Mouse (Mus musculus): ENCODE results near the gene Slc25a44. TPM values are rescaled to one million over a fixed set of nuclear protein-coding genes. Genes with fewer than 3 reads are reported as not detected.
A peak's percentile ranks its signal among the peaks of the same experiment; 100 is the strongest.
"Not testable (repeated sequence)": the region's sequence is repeated elsewhere in the genome, so short reads cannot be mapped to it uniquely, and the experiment has no call there.

Slc25a44 gene
- polyA plus RNA-seq, 1 experiment from 2014 or later, result 19.2 TPM

DNA sequence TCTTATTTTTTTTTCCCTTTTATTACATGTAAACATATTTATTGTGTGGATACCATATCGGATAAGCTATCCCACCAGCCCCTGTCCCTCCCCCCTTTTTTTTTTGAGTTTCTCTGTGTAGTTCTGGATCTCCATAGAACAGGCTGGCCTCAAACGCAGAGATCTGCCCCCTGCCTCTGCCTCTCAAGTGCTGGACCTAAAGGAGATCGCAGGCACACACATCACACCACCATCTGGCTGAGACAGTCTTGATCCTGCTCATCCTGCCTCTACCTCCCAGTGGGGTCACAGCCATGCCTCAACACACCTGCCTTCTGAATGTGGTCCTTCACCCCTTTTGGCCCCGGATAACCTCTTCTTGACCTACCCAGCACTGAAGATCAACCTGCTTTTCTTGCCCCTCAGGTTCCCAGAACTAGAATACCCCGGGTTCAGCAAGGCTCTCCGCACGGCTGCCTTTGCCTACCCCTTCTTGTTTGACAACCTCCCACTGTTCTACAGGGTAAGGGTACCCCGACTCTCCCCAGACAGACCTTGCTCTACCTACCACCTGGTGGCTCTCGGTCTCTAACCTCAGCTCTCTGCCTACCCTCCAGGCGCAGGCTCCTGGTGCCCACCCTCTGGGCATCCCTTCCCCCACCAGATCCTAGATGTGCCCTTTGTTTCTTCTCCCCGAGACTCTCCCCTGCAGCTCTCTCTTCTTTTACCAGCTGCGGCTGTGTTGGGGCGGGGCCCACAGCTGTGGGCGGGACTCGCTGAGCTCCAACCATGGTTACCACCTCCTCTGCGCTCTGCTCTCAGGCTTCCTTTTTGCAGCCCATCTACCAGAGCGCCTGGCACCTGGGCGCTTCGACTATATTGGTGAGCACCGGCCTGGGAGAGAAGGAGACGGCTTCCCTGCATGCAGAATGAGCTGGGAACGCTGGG is 43.3 kb downstream of the Slc25a44 start:
- ATAC-seq (replicated peaks; ENCODE audit: insufficient number of reproducible peaks, low FRiP score, low TSS enrichment, low read depth) (peak; percentile 67), DNase-seq (ENCODE audit: low spot score) (peak; percentile 74)
- H3K4me3 ChIP-seq (ENCODE audit: low read depth, low read length); H3K9me3 ChIP-seq (replicated peaks; ENCODE audit: control insufficient read depth, low read length); H3K36me3 ChIP-seq (replicated peaks; ENCODE audit: control insufficient read depth, insufficient read depth, low read depth, low read length); H3K4me1 ChIP-seq (ENCODE audit: control insufficient read depth, insufficient read depth, low read length); H3K27ac ChIP-seq (replicated peaks; ENCODE audit: low read depth, low read length); H3K27me3 ChIP-seq (ENCODE audit: control insufficient read depth, insufficient read depth, low read length): not testable (repeated sequence)
- WGBS, result 10% methylated on average over 17 of the region's 22 CpGs
- H3K4me2 ChIP-seq (ENCODE audit: low read depth, low read length), result peak overlapping the region; percentile 45
- H3K9ac ChIP-seq (replicated peaks; ENCODE audit: low read length), result 0 out of 2 replicates have a peak overlapping the region, but pooled peaks have one; percentile 37

DNA sequence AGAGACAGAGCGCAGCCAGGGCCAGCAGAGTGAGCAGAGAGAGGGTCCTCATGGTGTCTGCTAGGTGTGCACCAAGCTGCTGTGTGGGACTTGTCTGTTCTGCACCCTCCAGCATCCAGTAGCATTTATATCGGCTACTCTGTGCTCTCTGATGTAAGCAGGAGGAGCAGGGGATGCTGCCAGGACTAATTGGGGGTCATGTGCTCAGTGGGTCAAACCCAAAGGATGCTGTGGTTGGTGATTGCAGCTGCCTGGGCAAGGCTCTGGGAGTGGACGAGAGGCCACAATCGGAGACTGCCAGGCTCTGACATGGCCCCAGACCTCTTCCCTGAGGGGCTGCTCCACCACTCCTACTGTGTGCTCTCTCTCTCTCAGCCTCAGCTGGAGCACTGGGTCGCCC is 46.3 kb downstream of the Slc25a44 start, which contains the start of gene Bglap2:
TSS of gene Bglap2 (minus strand) at position 101 of the 400 bp plus-strand sequence.
- not testable (repeated sequence) for H3K36me3 ChIP-seq (replicated peaks; ENCODE audit: control insufficient read depth, insufficient read depth, low read depth, low read length); H3K9me3 ChIP-seq (replicated peaks; ENCODE audit: control insufficient read depth, low read length); ATAC-seq (replicated peaks; ENCODE audit: insufficient number of reproducible peaks, low FRiP score, low TSS enrichment, low read depth); H3K4me1 ChIP-seq (ENCODE audit: control insufficient read depth, insufficient read depth, low read length); H3K9ac ChIP-seq (replicated peaks; ENCODE audit: low read length); H3K4me3 ChIP-seq (ENCODE audit: low read depth, low read length); DNase-seq (ENCODE audit: low spot score); H3K27me3 ChIP-seq (ENCODE audit: control insufficient read depth, insufficient read depth, low read length); H3K27ac ChIP-seq (replicated peaks; ENCODE audit: low read depth, low read length); H3K4me2 ChIP-seq (ENCODE audit: low read depth, low read length)
- WGBS, result 75% methylated on average over 4 of the region's 5 CpGs

DNA sequence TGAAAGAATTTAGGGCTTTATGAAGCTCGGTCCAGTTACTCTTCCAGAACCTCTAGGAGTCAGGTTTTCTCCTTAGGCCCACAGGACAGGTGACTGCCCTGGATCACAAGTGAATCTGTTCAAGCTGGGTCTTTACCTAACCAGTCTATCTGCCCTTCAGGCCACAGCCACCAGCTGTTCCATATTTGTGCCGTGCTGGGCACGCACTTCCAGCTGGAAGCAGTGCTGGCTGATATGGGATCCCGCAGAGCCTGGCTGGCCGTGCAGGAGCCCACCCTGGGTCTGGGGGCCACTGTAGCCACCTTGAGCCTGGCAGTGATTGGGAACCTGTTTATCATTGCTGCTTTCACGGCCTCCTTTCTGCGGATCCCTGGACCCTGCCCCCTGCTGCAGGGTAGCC is 48.3 kb downstream of the Slc25a44 start:
- DNase-seq (ENCODE audit: low spot score), result peak; percentile 40

DNA sequence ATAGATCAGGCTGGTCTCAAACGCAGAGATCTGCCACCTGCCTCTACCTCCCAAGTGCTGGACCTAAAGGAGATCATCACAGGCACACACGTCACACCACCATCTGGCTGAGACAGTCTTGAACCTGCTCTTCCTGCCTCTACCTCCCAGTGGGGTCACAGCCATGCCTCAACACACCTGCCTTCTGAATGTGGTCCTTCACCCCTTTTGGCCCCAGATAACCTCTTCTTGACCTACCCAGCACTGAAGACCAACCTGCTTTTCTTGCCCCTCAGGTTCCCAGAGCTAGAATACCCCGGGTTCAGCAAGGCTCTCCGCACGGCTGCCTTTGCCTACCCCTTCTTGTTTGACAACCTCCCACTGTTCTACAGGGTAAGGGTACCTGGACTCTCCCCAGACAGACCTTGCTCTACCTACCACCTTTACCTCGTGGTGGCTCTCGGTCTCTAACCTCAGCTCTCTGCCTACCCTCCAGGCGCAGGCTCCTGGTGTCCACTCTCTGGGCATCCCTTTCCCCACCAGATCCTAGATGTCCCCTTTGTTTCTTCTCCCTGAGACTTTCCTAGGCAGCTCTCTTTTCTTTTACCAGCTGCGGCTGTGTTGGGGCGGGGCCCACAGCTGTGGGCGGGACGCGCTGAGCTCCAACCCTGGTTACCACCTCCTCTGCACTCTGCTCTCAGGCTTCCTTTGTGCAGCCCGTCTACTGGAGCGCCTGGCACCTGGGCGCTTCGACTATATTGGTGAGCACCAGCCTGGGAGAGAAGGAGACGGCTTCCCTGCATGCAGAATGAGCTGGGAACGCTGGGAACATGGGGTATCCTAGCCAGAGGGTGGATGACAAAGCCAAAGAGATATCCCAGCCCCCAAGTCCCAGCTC is 49.0 kb downstream of the Slc25a44 start:
- ATAC-seq (replicated peaks; ENCODE audit: insufficient number of reproducible peaks, low FRiP score, low TSS enrichment, low read depth) (peak; percentile 87), DNase-seq (ENCODE audit: low spot score) (peak; percentile 74)
- H3K27ac ChIP-seq (replicated peaks; ENCODE audit: low read depth, low read length); H3K4me1 ChIP-seq (ENCODE audit: control insufficient read depth, insufficient read depth, low read length); H3K9me3 ChIP-seq (replicated peaks; ENCODE audit: control insufficient read depth, low read length); H3K36me3 ChIP-seq (replicated peaks; ENCODE audit: control insufficient read depth, insufficient read depth, low read depth, low read length); H3K27me3 ChIP-seq (ENCODE audit: control insufficient read depth, insufficient read depth, low read length): not testable (repeated sequence)
- H3K9ac ChIP-seq (replicated peaks; ENCODE audit: low read length), result peak overlapping the region; percentile 22; the same call in 1 of the 2 replicates
- WGBS, result 12% methylated on average over 17 of the region's 19 CpGs
- H3K4me2 ChIP-seq (ENCODE audit: low read depth, low read length), result peak overlapping the region; percentile 39
- peak overlapping the region; percentile 5; the same call in 1 of the 2 replicates for H3K4me3 ChIP-seq (ENCODE audit: low read depth, low read length)

More for the DNA sequence above, 48.3 kb downstream of the Slc25a44 start:
- H3K27ac ChIP-seq (replicated peaks; ENCODE audit: low read depth, low read length); ATAC-seq (replicated peaks; ENCODE audit: insufficient number of reproducible peaks, low FRiP score, low TSS enrichment, low read depth); H3K4me3 ChIP-seq (ENCODE audit: low read depth, low read length); H3K36me3 ChIP-seq (replicated peaks; ENCODE audit: control insufficient read depth, insufficient read depth, low read depth, low read length); H3K9ac ChIP-seq (replicated peaks; ENCODE audit: low read length); H3K4me1 ChIP-seq (ENCODE audit: control insufficient read depth, insufficient read depth, low read length); H3K9me3 ChIP-seq (replicated peaks; ENCODE audit: control insufficient read depth, low read length); H3K27me3 ChIP-seq (ENCODE audit: control insufficient read depth, insufficient read depth, low read length): not testable (repeated sequence)
- peak overlapping the region; percentile 39 for H3K4me2 ChIP-seq (ENCODE audit: low read depth, low read length)
- 11% methylated on average over 5 of the region's 7 CpGs for WGBS

- H3K9me3 ChIP-seq (replicated peaks; ENCODE audit: control insufficient read depth, low read length); H3K4me1 ChIP-seq (ENCODE audit: control insufficient read depth, insufficient read depth, low read length); H3K9ac ChIP-seq (replicated peaks; ENCODE audit: low read length); ATAC-seq (replicated peaks; ENCODE audit: insufficient number of reproducible peaks, low FRiP score, low TSS enrichment, low read depth); H3K36me3 ChIP-seq (replicated peaks; ENCODE audit: control insufficient read depth, insufficient read depth, low read depth, low read length); H3K4me2 ChIP-seq (ENCODE audit: low read depth, low read length); H3K4me3 ChIP-seq (ENCODE audit: low read depth, low read length); H3K27me3 ChIP-seq (ENCODE audit: control insufficient read depth, insufficient read depth, low read length); DNase-seq (ENCODE audit: low spot score); H3K27ac ChIP-seq (replicated peaks; ENCODE audit: low read depth, low read length): not testable (repeated sequence)
- WGBS, result 93% methylated on average over 9 of the region's 9 CpGs
Measured at GRCm38 (mm10) chr3:88372643-88373042, 52.3 kb downstream of the Slc25a44 start, which contains the start of gene Bglap3. Bglap3 (minus strand) TSS chr3:88372743.

DNA sequence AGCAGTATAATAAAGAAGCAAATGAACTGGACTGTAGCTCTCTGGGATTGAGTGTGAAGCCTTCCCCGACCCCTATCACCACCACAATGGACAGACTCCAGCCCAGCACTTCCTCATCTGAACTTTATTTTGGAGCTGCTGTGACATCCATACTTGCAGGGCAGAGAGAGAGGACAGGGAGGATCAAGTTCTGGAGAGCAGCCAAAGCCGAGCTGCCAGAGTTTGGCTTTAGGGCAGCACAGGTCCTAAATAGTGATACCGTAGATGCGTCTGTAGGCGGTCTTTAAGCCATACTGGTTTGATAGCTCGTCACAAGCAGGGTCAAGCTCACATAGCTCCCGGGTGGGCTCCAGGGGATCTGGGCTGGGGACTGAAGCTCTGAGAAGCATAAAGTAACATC is 56.4 kb downstream of the Slc25a44 start:
- not testable (repeated sequence) for H3K4me1 ChIP-seq (ENCODE audit: control insufficient read depth, insufficient read depth, low read length); H3K4me2 ChIP-seq (ENCODE audit: low read depth, low read length); ATAC-seq (replicated peaks; ENCODE audit: insufficient number of reproducible peaks, low FRiP score, low TSS enrichment, low read depth); H3K4me3 ChIP-seq (ENCODE audit: low read depth, low read length); H3K36me3 ChIP-seq (replicated peaks; ENCODE audit: control insufficient read depth, insufficient read depth, low read depth, low read length); DNase-seq (ENCODE audit: low spot score); H3K9me3 ChIP-seq (replicated peaks; ENCODE audit: control insufficient read depth, low read length); H3K9ac ChIP-seq (replicated peaks; ENCODE audit: low read length); H3K27ac ChIP-seq (replicated peaks; ENCODE audit: low read depth, low read length)
- WGBS, result 86% methylated on average over 7 of the region's 7 CpGs
- peaks cover 18% of the 10 kb centered on the region for H3K27me3 ChIP-seq (ENCODE audit: control insufficient read depth, insufficient read depth, low read length)

- WGBS, result 52% methylated on average over 3 of the region's 7 CpGs
- not testable (repeated sequence) for H3K36me3 ChIP-seq (replicated peaks; ENCODE audit: control insufficient read depth, insufficient read depth, low read depth, low read length); H3K4me1 ChIP-seq (ENCODE audit: control insufficient read depth, insufficient read depth, low read length); H3K27ac ChIP-seq (replicated peaks; ENCODE audit: low read depth, low read length); DNase-seq (ENCODE audit: low spot score); H3K9ac ChIP-seq (replicated peaks; ENCODE audit: low read length); H3K4me2 ChIP-seq (ENCODE audit: low read depth, low read length); H3K4me3 ChIP-seq (ENCODE audit: low read depth, low read length); H3K9me3 ChIP-seq (replicated peaks; ENCODE audit: control insufficient read depth, low read length)
- 0 out of 2 replicates have a peak, but pooled peaks have one; percentile 27 for ATAC-seq (replicated peaks; ENCODE audit: insufficient number of reproducible peaks, low FRiP score, low TSS enrichment, low read depth)
- peaks cover 18% of the 10 kb centered on the region for H3K27me3 ChIP-seq (ENCODE audit: control insufficient read depth, insufficient read depth, low read length)
Measured at GRCm38 (mm10) chr3:88367517-88367916, 57.4 kb downstream of the Slc25a44 start.

Measured in embryonic facial prominence, embryonic 11.5 days (tissue).